Mouse (Mus musculus) C2C12 (cell line): ENCODE data around the gene Bmp6.

Experiments
- CTCF ChIP-seq: IDR thresholded peaks from one replicate; pipeline ENCODE4 v1.5.1; 2011; ENCODE audit not compliant: control insufficient read depth, insufficient read depth, insufficient read length
- FOSL1 ChIP-seq: IDR thresholded peaks from one replicate; pipeline ENCODE4 v1.8.0; 2011; ENCODE audit warnings: mild to moderate bottlenecking, low read length; ENCODE audit not compliant: poor library complexity, insufficient read depth, severe bottlenecking
- MAX ChIP-seq: IDR thresholded peaks from one replicate; pipeline ENCODE4 v1.6.1; 2011; ENCODE audit warnings: mild to moderate bottlenecking, control low read depth
- MYOD1 ChIP-seq: IDR thresholded peaks from one replicate; pipeline ENCODE4 v1.6.1; 2011; ENCODE audit warnings: low read depth; ENCODE audit not compliant: control insufficient read depth, insufficient read length

- no peak for TF ChIP-seq CTCF
- TF ChIP-seq FOSL1: no peak
- TF ChIP-seq MYOD1: no peak
- no peak for TF ChIP-seq MAX
Measured at GRCm38 (mm10) chr13:38377355-38377754, 32.4 kb downstream of the Bmp6 start.
